Mouse (Mus musculus) megakaryocyte, embryonic 14.5 days (primary cell): ENCODE measurements around the gene Fam83b. TPM values are rescaled to one million over a fixed set of nuclear protein-coding genes. Genes with fewer than 3 reads are reported as not detected.

Experiments used
- H3K27me3 ChIP-seq: replicated peaks from 2 replicates; pipeline ENCODE3; 2012; ENCODE audit warnings: inconsistent platforms
- H3K36me3 ChIP-seq: replicated peaks from 2 replicates; pipeline ENCODE3; 2012; ENCODE audit warnings: low read length, inconsistent platforms, mixed read lengths
- H3K4me1 ChIP-seq: 2 replicates; pipeline ENCODE4 v1.6.1; 2012; ENCODE audit warnings: inconsistent platforms
- H3K4me3 ChIP-seq: replicated peaks from 2 replicates; pipeline ENCODE3; 2012; ENCODE audit warnings: moderate library complexity, mild to moderate bottlenecking, inconsistent platforms
- H3K9me3 ChIP-seq: 2 replicates; pipeline ENCODE4 v1.6.1; 2012; ENCODE audit warnings: inconsistent platforms
- FLI1 ChIP-seq: IDR thresholded peaks from 2 replicates; pipeline ENCODE4 v1.6.1; 2012; ENCODE audit warnings: low read length, inconsistent platforms, mixed read lengths
- GATA1 ChIP-seq: IDR thresholded peaks from 3 replicates; pipeline ENCODE4 v1.6.1; 2012; ENCODE audit warnings: mixed read lengths, low read length, inconsistent platforms, borderline replicate concordance
- polyA plus RNA-seq: library from polyadenylated mRNA; stranded (reverse); fragments of >175 nt; gene quantifications from 2 replicates; pipeline ENCODE4 v1.2.3, GENCODE M21; 2012; ENCODE audit warnings: low replicate concordance; ENCODE audit not compliant: insufficient read depth

Fam83b gene
- polyA plus RNA-seq, 1 experiment = not detected

GRCm38 (mm10) chr9:76562794-76563193 is 4.1 kb downstream of the Fam83b start:
- TF ChIP-seq FLI1 = no peak
- TF ChIP-seq GATA1 = no peak
- H3K27me3 ChIP-seq = peaks cover 18% of the 10 kb centered on the region
- peaks cover 5% of the 10 kb centered on the region for H3K9me3 ChIP-seq
- no peak overlapping the region for H3K4me3 ChIP-seq
- peaks cover 7% of the 10 kb centered on the region; the same call in 1 of the 2 replicates for H3K4me1 ChIP-seq
- H3K36me3 ChIP-seq = no peaks in the 10 kb centered on the region

DNA sequence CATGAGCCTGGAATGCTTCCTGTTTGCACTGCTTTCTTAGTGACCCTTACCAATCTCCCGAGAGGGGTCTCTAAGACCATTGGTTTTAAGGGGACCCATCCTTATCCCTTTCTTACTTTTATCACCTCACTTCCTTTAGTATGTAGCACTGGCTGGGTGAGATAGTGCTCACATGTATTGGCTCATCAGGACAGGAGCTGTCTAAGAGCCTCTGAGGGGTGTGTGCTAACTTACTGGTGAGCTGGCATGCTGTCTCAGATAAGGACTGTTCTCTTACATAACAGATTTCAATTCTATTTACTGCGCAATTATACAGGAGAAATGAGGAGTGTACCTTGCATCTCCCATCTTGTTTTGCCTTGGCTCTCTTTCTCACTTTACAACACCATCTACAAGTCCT is 7.7 kb downstream of the Fam83b start:
- Histone ChIP-seq H3K4me3 (no peak overlapping the region), H3K4me1 (no peaks in the 10 kb centered on the region), H3K27me3 (no peaks in the 10 kb centered on the region), H3K9me3 (peaks cover 3% of the 10 kb centered on the region), H3K36me3 (no peaks in the 10 kb centered on the region)
- no peak for TF ChIP-seq GATA1

DNA sequence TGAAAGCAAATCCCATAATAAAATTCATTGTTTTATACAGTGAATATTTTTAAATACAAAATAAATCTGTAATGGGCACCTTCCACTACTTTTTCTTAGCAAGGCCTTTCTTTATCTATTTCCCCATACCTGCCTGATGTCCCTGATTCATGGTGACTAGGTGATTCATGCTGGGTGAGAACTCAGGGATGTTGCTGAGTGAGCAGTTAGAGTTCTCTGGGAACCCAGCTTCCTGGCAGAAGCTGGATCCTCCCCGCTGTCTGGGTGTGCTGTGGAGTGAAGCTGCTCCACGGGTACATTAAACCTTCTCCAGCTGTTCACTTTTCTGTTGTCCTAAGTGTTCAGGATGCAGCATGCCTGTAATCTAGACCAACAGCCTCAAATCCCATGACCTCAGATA is 13.2 kb downstream of the Fam83b start:
- Histone ChIP-seq H3K36me3 (no peaks in the 10 kb centered on the region), H3K27me3 (no peaks in the 10 kb centered on the region), H3K4me1 (no peaks in the 10 kb centered on the region), H3K4me3 (no peak overlapping the region), H3K9me3 (peaks cover 3% of the 10 kb centered on the region; the same call in 1 of the 2 replicates)
- TF ChIP-seq FLI1 (no peak), GATA1 (no peak)

DNA sequence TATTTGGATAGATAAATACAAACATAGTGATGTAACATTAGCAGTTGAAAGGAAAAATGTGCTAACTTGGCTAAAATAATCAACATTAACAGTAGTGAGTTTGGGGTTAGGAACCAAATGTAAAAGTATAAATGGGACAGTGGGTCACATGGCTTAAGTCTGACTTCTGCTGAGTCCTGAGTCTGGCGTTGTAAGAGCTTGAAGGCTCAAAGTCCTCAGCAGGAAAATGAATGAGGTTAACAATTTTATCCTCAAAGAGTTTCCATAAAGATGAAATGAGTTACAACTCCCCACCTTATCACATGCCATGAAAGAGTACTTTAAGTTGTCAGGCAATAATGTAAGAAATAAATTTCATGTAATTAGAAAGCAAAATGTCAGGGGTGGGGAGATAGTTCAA is 13.8 kb downstream of the Fam83b start:
- Histone ChIP-seq H3K4me1 (no peaks in the 10 kb centered on the region), H3K36me3 (no peaks in the 10 kb centered on the region), H3K27me3 (no peaks in the 10 kb centered on the region), H3K4me3 (no peak overlapping the region), H3K9me3 (peaks cover under 1% of the 10 kb centered on the region; the same call in 1 of the 2 replicates)
- TF ChIP-seq FLI1 = no peak
- no peak for TF ChIP-seq GATA1

GRCm38 (mm10) chr9:76546714-76547113 is 20.2 kb downstream of the Fam83b start:
- TF ChIP-seq FLI1 (no peak), GATA1 (no peak)
- Histone ChIP-seq H3K27me3 (no peaks in the 10 kb centered on the region), H3K4me3 (no peak overlapping the region), H3K9me3 (peaks cover 4% of the 10 kb centered on the region; the same call in 1 of the 2 replicates), H3K36me3 (no peaks in the 10 kb centered on the region), H3K4me1 (no peaks in the 10 kb centered on the region)

DNA sequence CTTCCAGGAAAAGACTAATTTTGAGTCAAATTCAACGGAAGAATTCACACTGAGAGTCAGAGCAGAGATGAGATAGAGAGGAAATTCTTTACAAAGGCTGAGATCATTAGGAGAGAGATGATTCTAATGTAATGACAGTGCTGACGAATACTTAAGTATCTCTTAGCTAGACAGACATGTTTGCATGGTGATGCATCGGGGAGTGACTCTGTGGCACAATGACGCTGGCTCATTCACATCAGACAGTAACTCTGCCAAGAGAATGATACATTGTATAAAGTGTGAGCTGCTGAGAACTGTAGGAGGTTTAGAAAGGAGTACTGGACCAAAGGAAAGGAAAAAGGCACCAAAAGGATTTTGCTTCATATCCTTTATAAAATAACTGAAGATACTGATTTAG is 26.2 kb downstream of the Fam83b start:
- no peaks in the 10 kb centered on the region for H3K27me3 ChIP-seq
- H3K9me3 ChIP-seq = peaks cover 4% of the 10 kb centered on the region; the same call in 1 of the 2 replicates
- no peaks in the 10 kb centered on the region for H3K36me3 ChIP-seq
- no peak overlapping the region for H3K4me3 ChIP-seq
- TF ChIP-seq GATA1 (no peak), FLI1 (no peak)
- peaks cover 6% of the 10 kb centered on the region; the same call in 1 of the 2 replicates for H3K4me1 ChIP-seq

- TF ChIP-seq GATA1 (no peak), FLI1 (no peak)
- Histone ChIP-seq H3K4me1 (peaks cover 6% of the 10 kb centered on the region; the same call in 1 of the 2 replicates), H3K9me3 (no peaks in the 10 kb centered on the region)
Measured at GRCm38 (mm10) chr9:76539953-76540621, 26.8 kb downstream of the Fam83b start.

DNA sequence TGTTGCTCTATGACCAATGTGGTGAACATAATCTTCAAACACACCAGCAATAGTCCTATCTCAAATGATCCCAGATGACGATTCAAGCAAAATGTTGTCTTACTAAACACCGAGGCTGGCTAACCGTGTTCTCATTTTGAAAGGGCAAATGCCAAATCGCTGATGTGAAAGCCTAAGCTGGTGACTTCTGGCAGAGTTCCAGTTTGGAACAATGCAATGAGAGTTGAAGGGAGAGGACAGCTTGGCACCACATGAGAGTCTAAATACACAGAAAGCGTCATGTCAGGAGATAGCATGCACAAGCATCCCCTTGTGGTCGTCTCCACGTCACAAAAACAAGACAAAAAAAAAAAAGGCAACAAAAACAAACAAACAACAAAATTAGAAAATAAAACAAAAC is 27.6 kb downstream of the Fam83b start:
- no peak overlapping the region for H3K4me3 ChIP-seq
- peaks cover 6% of the 10 kb centered on the region; the same call in 1 of the 2 replicates for H3K4me1 ChIP-seq
- TF ChIP-seq GATA1 (no peak), FLI1 (no peak)
- H3K9me3 ChIP-seq = no peaks in the 10 kb centered on the region
- no peaks in the 10 kb centered on the region for H3K36me3 ChIP-seq
- no peaks in the 10 kb centered on the region for H3K27me3 ChIP-seq

More at GRCm38 (mm10) chr9:76539953-76540621, 26.8 kb downstream of the Fam83b start:
- Histone ChIP-seq H3K27me3 (no peaks in the 10 kb centered on the region), H3K36me3 (no peaks in the 10 kb centered on the region), H3K4me3 (no peak overlapping the region)

GRCm38 (mm10) chr9:76536032-76536431 is 30.9 kb downstream of the Fam83b start:
- TF ChIP-seq GATA1 (no peak), FLI1 (no peak)
- Histone ChIP-seq H3K27me3 (no peaks in the 10 kb centered on the region), H3K4me3 (no peak overlapping the region), H3K9me3 (peaks cover under 1% of the 10 kb centered on the region; the same call in 1 of the 2 replicates), H3K36me3 (no peaks in the 10 kb centered on the region), H3K4me1 (peaks cover 6% of the 10 kb centered on the region; the same call in 1 of the 2 replicates)

GRCm38 (mm10) chr9:76532403-76532802 is 34.5 kb downstream of the Fam83b start:
- H3K4me3 ChIP-seq = no peak overlapping the region
- H3K9me3 ChIP-seq = peaks cover 4% of the 10 kb centered on the region; the same call in 1 of the 2 replicates
- no peaks in the 10 kb centered on the region for H3K36me3 ChIP-seq
- no peaks in the 10 kb centered on the region for H3K27me3 ChIP-seq
- no peaks in the 10 kb centered on the region for H3K4me1 ChIP-seq
- TF ChIP-seq FLI1 (no peak), GATA1 (no peak)
